In genomic region chr3:55521776-55522175, GRCm38 (mm10) we compare ENCODE assay signal across 15 mouse cellular contexts. TPM values are rescaled to one million over a fixed set of nuclear protein-coding genes. Genes with fewer than 3 reads are reported as not detected.
DNase-seq lines count a peak whose midpoint lies in the region; ATAC-seq and TF ChIP-seq lines count a peak whose summit lies in the region.
"Had no signal": no experiment of that assay in that cellular context is flagged by ENCODE, and none has a peak within 500 bp of the region (broad histone marks: within the 10 kb centered on the region; RNA-seq: fewer than 3 reads in every experiment).

No protein-coding gene starts in this region.

- H3K4me1 ChIP-seq in heart, embryonic 10.5 days = peaks cover 8% of the 10 kb centered on the region; the same call in 1 of the 2 replicates
- H3K4me1 ChIP-seq in hindbrain, postnatal 0 days (ENCODE audit: insufficient read depth, low read length) = peaks cover 31% of the 10 kb centered on the region

- H3K27ac ChIP-seq in heart, embryonic 10.5 days = no peak overlapping the region
- peak overlapping the region; percentile 74 for H3K27ac ChIP-seq in hindbrain, postnatal 0 days
- H3K27ac ChIP-seq: limb, embryonic 15.5 days had no signal

- peak; percentile 31 for DNase-seq in heart, embryonic 10.5 days (ENCODE audit: low spot score)
- no peak for DNase-seq in heart, postnatal 25 days (ENCODE audit: low spot score)
- peak; percentile 56 for DNase-seq in NIH3T3 (ENCODE audit: low read depth)
- peak; percentile 57 for DNase-seq in brain, embryonic 18.5 days (ENCODE audit: low read depth, low spot score)
- peak; percentile 79 for DNase-seq in hindbrain, postnatal 0 days (ENCODE audit: low spot score)
- DNase-seq in spleen, adult 12 weeks (ENCODE audit: low spot score) = no peak
- no peak for DNase-seq in adrenal gland, adult 18-20 months (ENCODE audit: low spot score in 2 of 2)
- DNase-seq in gastrocnemius, postnatal 14 days = no peak
- DNase-seq: kidney, postnatal 4 days; lung, postnatal 10 days had no signal

- TF ChIP-seq CTCF in hindbrain, postnatal 0 days (IDR thresholded peaks at IDR 0.05; ENCODE audit: low read depth) = no peak

- ATAC-seq in hindbrain, postnatal 0 days = no peak

- no peak overlapping the region for H3K4me3 ChIP-seq in heart, embryonic 10.5 days
- H3K4me3 ChIP-seq in hindbrain, postnatal 0 days (ENCODE audit: low read length) = no peak overlapping the region
- H3K4me3 ChIP-seq: embryonic facial prominence, embryonic 12.5 days; limb, embryonic 15.5 days had no signal

- H3K9ac ChIP-seq in hindbrain, postnatal 0 days (replicated peaks; ENCODE audit: low read length) = no peak overlapping the region; the same call in 1 of the 2 replicates
- H3K9ac ChIP-seq: embryonic facial prominence, embryonic 12.5 days; limb, embryonic 15.5 days had no signal

- WGBS in heart, embryonic 10.5 days = 79% methylated on average over 8 of the region's 8 CpGs
- WGBS in hindbrain, postnatal 0 days = 31% methylated on average over 8 of the region's 8 CpGs

- 0 out of 2 replicates have a peak overlapping the region, but pooled peaks have one; percentile 0 for H3K4me2 ChIP-seq in hindbrain, postnatal 0 days (ENCODE audit: low read depth, low read length)
- H3K4me2 ChIP-seq: embryonic facial prominence, embryonic 12.5 days; limb, embryonic 15.5 days had no signal

- intact Hi-C loops in heart, postnatal 25 days (cut with DNase I) = loop anchor here (5.0 kb wide), 1 partner anchor 476 kb away; no protein-coding TSS in a partner anchor
- intact Hi-C loops in gastrocnemius, postnatal 14 days (cut with DNase I; ENCODE audit: low total_unique reads) = loop anchor here (10.0 kb wide), 1 partner anchor 233 kb away; no protein-coding TSS in a partner anchor

- H3K9me3 ChIP-seq in heart, embryonic 10.5 days = no peaks in the 10 kb centered on the region
- H3K9me3 ChIP-seq in hindbrain, postnatal 0 days (ENCODE audit: low read length) = no peaks in the 10 kb centered on the region
- H3K9me3 ChIP-seq: embryonic facial prominence, embryonic 12.5 days; limb, embryonic 15.5 days had no signal

- H3K27me3 ChIP-seq in heart, embryonic 10.5 days (ENCODE audit: insufficient read depth, poor library complexity, severe bottlenecking) = no peaks in the 10 kb centered on the region
- H3K27me3 ChIP-seq in hindbrain, postnatal 0 days (ENCODE audit: insufficient read depth, low read length) = no peaks in the 10 kb centered on the region
- H3K27me3 ChIP-seq: embryonic facial prominence, embryonic 12.5 days; limb, embryonic 15.5 days had no signal

- no peaks in the 10 kb centered on the region for H3K36me3 ChIP-seq in heart, embryonic 10.5 days
- no peaks in the 10 kb centered on the region for H3K36me3 ChIP-seq in hindbrain, postnatal 0 days (ENCODE audit: insufficient read depth, low read length)
- H3K36me3 ChIP-seq: embryonic facial prominence, embryonic 12.5 days; limb, embryonic 15.5 days had no signal

RNA-seq across cellular contexts. Expression of gene Gm21954, which starts 49.8 kb away (rescaled TPM):
- not detected in 2 replicates for polyA plus RNA-seq in heart, embryonic 10.5 days (2016; fragmentation: Nextera tagmentation; extraction: Ambion mirVana)
- total RNA-seq in heart, postnatal 25 days (2021) = not detected
- total RNA-seq in hindbrain, postnatal 0 days (2014; rRNA removed) = not detected in 2 replicates
- polyA plus RNA-seq in hindbrain, postnatal 0 days (2015; fragmentation: Nextera tagmentation; extraction: Ambion mirVana) = not detected in 2 replicates
- not detected for total RNA-seq in adrenal gland, adult 18-20 months (2021)
- total RNA-seq in gastrocnemius, postnatal 14 days (2021) = not detected
- polyA plus RNA-seq: embryonic facial prominence, embryonic 12.5 days; intestine, embryonic 14.5 days; limb, embryonic 15.5 days; stomach, embryonic 14.5 days; urinary bladder, adult 2 months had no signal

Comparison
In these comparisons a context has a peak if more than half of its experiments do, and no peak if none do; other contexts are left out.
1. DNase-seq: peak in heart, embryonic 10.5 days (single experiment), NIH3T3 (single experiment), brain, embryonic 18.5 days (single experiment) and hindbrain, postnatal 0 days (single experiment); none in heart, postnatal 25 days (single experiment), spleen, adult 12 weeks (single experiment), adrenal gland, adult 18-20 months (0 of 2) and gastrocnemius, postnatal 14 days (single experiment).